Mouse (Mus musculus): ENCODE data around the gene Eps8l1.
A peak's percentile ranks its signal among the peaks of the same experiment; 100 is the strongest.
"Not testable (repeated sequence)": the region's sequence is repeated elsewhere in the genome, so short reads cannot be mapped to it uniquely, and the experiment has no call there.

The Eps8l1 gene

GRCm38 (mm10) chr7:4511489-4512224 lies 51.2 kb downstream of the Eps8l1 start:
- DNase-seq: no peak

DNA sequence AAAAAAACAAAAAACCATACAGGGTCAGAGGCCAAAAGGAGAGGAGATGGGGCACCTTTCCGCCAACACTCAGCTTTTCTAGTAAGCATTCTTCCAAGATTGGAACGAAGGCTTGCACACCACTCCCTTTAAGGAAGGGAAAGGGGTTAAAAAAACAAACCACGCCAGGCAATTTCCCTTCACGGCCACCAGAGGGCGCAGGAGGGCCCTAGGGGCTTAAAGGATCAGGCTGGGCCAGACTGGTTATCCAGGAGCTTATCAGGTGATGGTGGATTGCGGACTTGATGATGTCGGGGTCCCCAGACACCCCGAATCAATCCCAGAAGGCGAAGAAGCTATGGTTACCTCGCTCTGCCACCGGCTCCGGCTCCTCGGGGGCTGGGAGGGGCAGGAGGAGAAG lies 52.8 kb downstream of the Eps8l1 start:
- DNase-seq: no peak

GRCm38 (mm10) chr7:4513829-4514712 lies 53.6 kb downstream of the Eps8l1 start:
- no peak for DNase-seq

- no peak for DNase-seq
Observed at GRCm38 (mm10) chr7:4515853-4516252, 55.4 kb downstream of the Eps8l1 start.

DNA sequence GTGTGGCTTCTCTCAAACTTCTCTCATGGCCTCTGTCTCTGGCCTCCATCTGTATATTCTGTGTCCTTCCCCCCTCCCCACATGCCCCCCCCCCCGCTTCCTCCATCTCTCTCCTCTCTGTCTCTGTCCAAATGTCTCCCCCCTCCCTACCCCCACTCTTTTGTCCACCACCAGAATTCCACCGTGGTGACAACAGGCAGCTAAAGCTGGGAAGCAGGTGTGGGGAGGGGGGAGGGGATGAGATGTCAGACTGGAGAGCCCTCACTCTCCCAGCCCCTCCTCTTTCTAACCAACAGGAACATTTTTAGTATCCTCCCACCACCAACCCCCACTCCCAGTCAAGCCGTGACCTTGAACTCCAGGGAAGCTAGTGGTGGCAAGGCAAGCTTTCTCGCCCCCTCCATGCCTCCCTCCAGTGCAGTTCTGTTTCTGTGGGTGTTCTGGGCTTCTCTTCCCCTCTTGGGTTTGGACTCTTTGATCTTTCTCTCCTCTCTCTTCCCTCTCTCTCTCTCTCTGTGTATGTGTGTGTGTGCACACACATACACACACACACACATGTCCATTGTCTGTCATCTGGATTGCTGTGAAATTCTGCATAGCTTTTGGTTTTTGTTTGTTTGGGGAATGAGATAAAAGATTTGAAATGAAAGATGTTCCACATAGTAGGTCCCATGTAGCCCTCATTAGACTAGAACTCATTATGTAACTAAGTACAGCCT lies 56.0 kb downstream of the Eps8l1 start, which contains the start of gene Tnnt1:
TSS of gene Tnnt1 (minus strand) at position 51 of the 719 bp plus-strand sequence.
- DNase-seq: no peak

GRCm38 (mm10) chr7:4518487-4518886 lies 58.0 kb downstream of the Eps8l1 start:
- no peak for DNase-seq

- no peak for DNase-seq
Observed at GRCm38 (mm10) chr7:4521231-4522003, 60.9 kb downstream of the Eps8l1 start.

- no peak for DNase-seq
Observed at GRCm38 (mm10) chr7:4522292-4522691, 61.8 kb downstream of the Eps8l1 start.

DNA sequence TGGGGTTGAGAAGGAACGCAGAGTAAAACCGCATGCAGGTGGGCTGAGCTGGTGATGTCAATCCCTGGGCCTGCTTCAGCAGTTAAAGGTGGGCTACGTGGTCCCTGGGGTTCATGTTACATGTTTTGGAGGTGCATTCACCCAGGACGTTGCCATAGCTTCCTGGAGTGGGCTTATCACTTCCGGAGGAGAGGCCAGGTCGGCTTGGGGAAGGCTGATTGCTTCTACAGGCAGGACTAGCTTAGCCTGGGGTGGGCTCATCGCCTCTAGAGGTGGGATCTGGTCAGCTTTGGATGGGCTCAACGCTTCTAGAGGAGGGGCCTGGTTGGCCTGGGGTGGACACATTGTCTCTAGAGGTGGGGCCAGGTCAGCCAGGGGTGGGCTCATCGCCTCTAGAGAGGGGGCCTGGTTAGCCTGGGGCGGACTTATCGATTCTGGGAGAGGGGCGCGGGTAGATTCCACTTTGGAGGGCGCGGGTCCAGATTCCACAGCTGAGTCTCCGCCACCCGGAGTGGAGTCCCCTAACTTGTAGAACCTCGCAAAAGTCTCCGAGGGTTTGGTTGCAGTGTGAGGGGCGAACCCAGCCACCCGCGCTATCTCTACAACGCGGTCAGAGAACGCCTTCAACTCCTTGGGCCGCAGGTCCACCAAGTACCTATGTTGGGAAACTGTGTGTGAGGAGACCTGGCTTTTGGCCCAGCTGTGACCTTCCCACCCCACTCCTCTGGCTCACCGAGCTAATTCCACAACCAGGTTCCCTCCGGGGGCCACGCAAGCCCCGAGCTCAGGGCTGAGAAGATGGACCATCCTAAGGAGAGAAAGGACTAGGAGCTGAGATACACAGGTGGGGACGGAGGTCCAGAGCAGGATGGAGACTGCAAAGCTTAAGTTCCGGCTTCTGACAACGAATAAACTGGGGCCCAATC lies 63.0 kb downstream of the Eps8l1 start:
- DNase-seq: no peak

- DNase-seq: not testable (repeated sequence)
Observed at GRCm38 (mm10) chr7:4524212-4524922, 63.9 kb downstream of the Eps8l1 start, which contains the start of gene Tnni3. TSS of gene Tnni3 (minus strand) at chr7:4524229.

DNA sequence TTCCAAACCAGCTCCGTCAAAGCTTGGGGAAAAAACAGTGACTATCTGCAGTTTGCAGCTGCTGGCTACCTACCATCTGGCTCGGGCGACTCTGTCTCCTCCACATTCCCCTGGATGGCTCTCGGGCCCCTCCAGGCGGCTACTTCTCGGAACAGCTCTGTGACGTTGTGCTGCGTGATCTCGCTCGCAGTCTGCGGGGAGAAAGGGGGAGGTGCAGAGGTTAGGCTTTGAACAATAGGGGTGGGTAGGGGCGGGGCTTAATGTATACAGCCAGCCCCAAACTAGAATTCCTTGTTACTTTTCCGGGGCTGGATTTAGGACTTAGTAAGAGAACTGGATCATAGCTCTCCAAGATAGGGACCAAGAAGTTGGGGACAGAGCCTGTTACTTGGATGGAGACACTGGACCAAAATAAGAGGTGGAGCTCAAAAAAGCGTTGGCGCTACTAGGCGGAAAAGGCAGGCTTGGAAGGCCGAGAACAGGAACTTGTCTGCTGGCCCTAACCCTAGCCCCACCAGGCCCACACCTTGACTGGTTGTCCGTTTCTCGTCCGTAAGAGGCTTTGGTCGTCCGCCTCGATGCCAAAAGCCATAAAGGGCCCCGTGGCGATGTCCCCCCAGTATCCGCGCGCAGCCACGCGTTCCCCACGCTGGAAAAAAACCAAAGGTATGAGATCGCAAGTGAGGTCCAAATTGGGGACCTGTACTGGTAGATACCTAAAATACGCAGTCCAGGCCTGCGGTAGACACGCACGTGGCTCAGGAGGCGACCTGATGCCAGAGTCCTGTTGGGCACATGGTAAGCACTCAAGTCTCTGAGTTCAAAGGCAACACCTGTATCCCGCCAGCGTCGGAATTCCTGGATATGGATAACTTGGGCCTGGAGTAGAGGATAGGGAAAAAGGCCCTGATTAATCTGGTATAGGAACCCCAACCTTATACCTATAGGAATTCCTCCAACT lies 66.1 kb downstream of the Eps8l1 start:
- peak; percentile 81 for DNase-seq

GRCm38 (mm10) chr7:4527302-4527689 lies 66.8 kb downstream of the Eps8l1 start:
- no peak for DNase-seq
